Mouse (Mus musculus) spleen, adult 2 months (tissue): ENCODE results near the gene Sumf2. TPM values are rescaled to one million over a fixed set of nuclear protein-coding genes. Genes with fewer than 3 reads are reported as not detected.
A peak's percentile ranks its signal among the peaks of the same experiment; 100 is the strongest.

Experiments used
- DNase-seq, 2 experiments: peaks; one replicate each; pipeline versions ENCODE4 v3.0.0 to v3.0.0-alpha.2; 2012 to 2021; ENCODE audit warnings: low spot score in 2 of 2, low read depth in 1 of 2
- H3K27ac ChIP-seq: fragments of 200-500 bp; 2 replicates; pipeline ENCODE4 v1.5.1; 2012; ENCODE audit warnings: low read length, inconsistent platforms; ENCODE audit not compliant: insufficient read depth
- H3K27me3 ChIP-seq: fragments of 200-500 bp; 2 replicates; pipeline ENCODE4 v1.6.1; 2012; ENCODE audit warnings: mild to moderate bottlenecking, moderate library complexity, low read length, inconsistent platforms; ENCODE audit not compliant: control insufficient read depth, insufficient read depth
- H3K36me3 ChIP-seq: fragments of 200-500 bp; 2 replicates; pipeline ENCODE4 v1.6.1; 2012; ENCODE audit warnings: mild to moderate bottlenecking, low read length, inconsistent platforms; ENCODE audit not compliant: control insufficient read depth, insufficient read depth
- H3K4me1 ChIP-seq: fragments of 200-500 bp; 2 replicates; pipeline ENCODE4 v1.6.1; 2011; ENCODE audit warnings: inconsistent platforms; ENCODE audit not compliant: control insufficient read depth, insufficient read depth, insufficient read length
- H3K4me3 ChIP-seq: fragments of 200-500 bp; 2 replicates; pipeline ENCODE4 v1.5.1; 2011; ENCODE audit warnings: mild to moderate bottlenecking, inconsistent platforms; ENCODE audit not compliant: insufficient read depth, insufficient read length; ENCODE audit errors: extremely low read depth
- CTCF ChIP-seq: fragments of 200-500 bp; IDR thresholded peaks from 2 replicates; pipeline ENCODE4 v1.5.1; 2011; ENCODE audit warnings: mild to moderate bottlenecking, inconsistent platforms; ENCODE audit not compliant: insufficient read depth, insufficient read length, insufficient replicate concordance; ENCODE audit errors: extremely low read depth
- POLR2A ChIP-seq: fragments of 200-500 bp; IDR thresholded peaks from 2 replicates; pipeline ENCODE4 v1.6.1; 2011; ENCODE audit warnings: low read depth, low read length, inconsistent platforms
- WGBS: fragments of 180-500 bp; shearing (Covaris S2); methylation state at CpG from one replicate; pipeline ENCODE4 v1.1.7; 2018; 5-methylcytosine and 5-hydroxymethylcytosine counted together
- polyA plus RNA-seq: library from polyadenylated mRNA; depleted of rRNA; stranded (reverse); fragments of >200 nt; gene quantifications from 2 replicates; pipeline ENCODE4 v1.2.3, GENCODE M21; 2012; rRNA removed

The Sumf2 gene
- polyA plus RNA-seq = 9.5 and 11.5 TPM in 2 replicates

- H3K27me3 ChIP-seq = no peaks in the 10 kb centered on the region
- H3K4me3 ChIP-seq = peak within 1 kb of the TSS; percentile 95
- WGBS = 5% methylated on average over 22 of the region's 22 CpGs
- peaks cover 2% of the 10 kb centered on the region; the same call in 1 of the 2 replicates for H3K4me1 ChIP-seq
- peaks cover 12% of the 10 kb centered on the region for H3K36me3 ChIP-seq
- DNase-seq = peak; percentile 88 to 94
- no peak for TF ChIP-seq CTCF
- peak; percentile 83 for TF ChIP-seq POLR2A
- H3K27ac ChIP-seq = no peak within 1 kb of the TSS
Observed at GRCm38 (mm10) chr5:129846752-129847557, at the start of gene Sumf2. Gene Sumf2 (plus strand): TSS chr5:129846986.

- TF ChIP-seq CTCF (no peak), POLR2A (no peak)
- no peak overlapping the region for H3K4me3 ChIP-seq
- peaks cover 2% of the 10 kb centered on the region; the same call in 1 of the 2 replicates for H3K4me1 ChIP-seq
- 96% methylated on average over 5 of the region's 5 CpGs for WGBS
- H3K27me3 ChIP-seq = no peaks in the 10 kb centered on the region
- no peak overlapping the region for H3K27ac ChIP-seq
- peaks cover 12% of the 10 kb centered on the region for H3K36me3 ChIP-seq
- no peak for DNase-seq
Observed at GRCm38 (mm10) chr5:129844848-129845247, 1.9 kb upstream of the Sumf2 start.

DNA sequence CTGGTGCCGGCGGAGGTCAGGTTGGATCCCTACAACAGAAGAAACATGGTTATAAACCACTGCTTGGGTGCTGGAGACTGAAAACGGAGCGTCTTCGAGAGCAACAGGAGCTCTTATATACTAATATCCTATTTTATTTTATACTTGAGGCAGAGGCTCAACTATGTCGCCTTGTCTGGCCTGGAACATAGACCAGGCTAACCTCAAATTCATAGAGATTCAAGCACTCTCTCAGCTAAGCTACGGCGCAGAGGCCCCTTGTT is 703 bp downstream of the Sumf2 start:
- TF ChIP-seq CTCF (no peak), POLR2A (no peak)
- Histone ChIP-seq H3K4me3 (peak overlapping the region; percentile 95; the same call in 1 of the 2 replicates), H3K36me3 (peaks cover 12% of the 10 kb centered on the region), H3K4me1 (peaks cover 2% of the 10 kb centered on the region; the same call in 1 of the 2 replicates), H3K27ac (no peak overlapping the region), H3K27me3 (no peaks in the 10 kb centered on the region)
- DNase-seq = no peak
- WGBS = 30% methylated on average over 8 of the region's 8 CpGs

DNA sequence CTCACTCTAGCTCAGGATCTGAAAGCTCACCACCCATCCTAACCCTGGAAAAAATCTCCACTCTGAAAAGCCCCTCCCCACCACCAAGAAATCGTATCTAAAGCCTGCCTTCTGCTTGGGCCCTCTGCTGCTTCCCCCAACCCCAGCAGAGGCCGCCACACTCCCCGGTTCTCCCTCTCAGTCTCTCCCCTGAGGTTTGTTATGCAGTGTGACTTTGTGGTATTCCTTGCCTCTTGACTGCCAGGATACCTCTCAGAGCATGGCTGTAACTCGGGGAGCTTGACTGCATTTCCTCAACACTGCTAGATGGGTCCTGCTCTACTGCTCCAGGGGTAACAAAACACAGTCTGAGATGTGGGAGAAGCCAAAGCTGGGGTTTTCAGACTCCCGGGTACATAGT is 8.4 kb downstream of the Sumf2 start:
- TF ChIP-seq CTCF (no peak), POLR2A (no peak)
- WGBS = 82% methylated on average over 5 of the region's 5 CpGs
- H3K4me3 ChIP-seq = no peak overlapping the region
- no peaks in the 10 kb centered on the region for H3K4me1 ChIP-seq
- no peak for DNase-seq
- H3K27me3 ChIP-seq = no peaks in the 10 kb centered on the region
- no peak overlapping the region for H3K27ac ChIP-seq
- H3K36me3 ChIP-seq = peaks cover 11% of the 10 kb centered on the region

GRCm38 (mm10) chr5:129856414-129856813 is 9.6 kb downstream of the Sumf2 start:
- Histone ChIP-seq H3K36me3 (peaks cover 14% of the 10 kb centered on the region), H3K4me1 (no peaks in the 10 kb centered on the region), H3K27me3 (no peaks in the 10 kb centered on the region), H3K4me3 (no peak overlapping the region), H3K27ac (no peak overlapping the region)
- WGBS = 87% methylated on average over 5 of the region's 5 CpGs
- TF ChIP-seq CTCF (no peak), POLR2A (no peak)
- no peak for DNase-seq

GRCm38 (mm10) chr5:129862325-129862724 is 15.5 kb downstream of the Sumf2 start:
- Histone ChIP-seq H3K27ac (no peak overlapping the region), H3K4me3 (no peak overlapping the region), H3K27me3 (no peaks in the 10 kb centered on the region), H3K36me3 (peaks cover 6% of the 10 kb centered on the region), H3K4me1 (0 out of 2 replicates have a peak, but pooled peaks cover 2% of the 10 kb centered on the region)
- no peak for DNase-seq
- 94% methylated on average over 6 of the region's 6 CpGs for WGBS
- TF ChIP-seq POLR2A (no peak), CTCF (no peak)

GRCm38 (mm10) chr5:129864467-129864866 is 17.7 kb downstream of the Sumf2 start:
- Histone ChIP-seq H3K4me3 (no peak overlapping the region), H3K4me1 (0 out of 2 replicates have a peak, but pooled peaks cover 2% of the 10 kb centered on the region), H3K27me3 (no peaks in the 10 kb centered on the region), H3K27ac (no peak overlapping the region), H3K36me3 (peaks cover 6% of the 10 kb centered on the region)
- TF ChIP-seq POLR2A (no peak), CTCF (peak; percentile 15; the same call in 1 of the 2 replicates)
- peak in 1 of 2 experiments; percentile 31 for DNase-seq
- 23% methylated on average over 18 of the region's 18 CpGs for WGBS
